Mouse (Mus musculus) heart, adult 2 months (tissue): ENCODE data around the gene March5. TPM values are rescaled to one million over a fixed set of nuclear protein-coding genes. Genes with fewer than 3 reads are reported as not detected.

Experiments
- DNase-seq, 2 experiments: peaks; one replicate each; pipeline ENCODE4 v3.0.0; 2021
- H3K27ac ChIP-seq: fragments of 200-600 bp; 2 replicates; pipeline ENCODE4 v1.8.1; 2022
- H3K27me3 ChIP-seq: fragments of 200-500 bp; 2 replicates; pipeline ENCODE4 v1.6.1; 2012; ENCODE audit warnings: mild to moderate bottlenecking, low read length, inconsistent platforms, mixed read lengths; ENCODE audit not compliant: control insufficient read depth, insufficient read depth
- H3K36me3 ChIP-seq: fragments of 200-500 bp; 2 replicates; pipeline ENCODE4 v1.6.1; 2012; ENCODE audit warnings: low read length, inconsistent platforms; ENCODE audit not compliant: control insufficient read depth, insufficient read depth
- H3K4me1 ChIP-seq: fragments of 200-500 bp; 2 replicates; pipeline ENCODE4 v1.6.1; 2011; ENCODE audit warnings: low read length; ENCODE audit not compliant: control insufficient read depth, insufficient read depth
- H3K4me3 ChIP-seq: fragments of 200-600 bp; 2 replicates; pipeline ENCODE4 v1.8.1; 2022
- H3K79me2 ChIP-seq: fragments of 200-500 bp; replicated peaks from 2 replicates; pipeline ENCODE4 v1.6.1; 2012; ENCODE audit warnings: mild to moderate bottlenecking, inconsistent platforms, low read length, moderate library complexity, mixed read lengths; ENCODE audit not compliant: control insufficient read depth, insufficient read depth
- H3K9ac ChIP-seq: fragments of 200-500 bp; 2 replicates; pipeline ENCODE4 v1.6.1; 2012; ENCODE audit warnings: low read depth, mild to moderate bottlenecking, control low read depth, inconsistent platforms, low read length, mixed read lengths
- CTCF ChIP-seq: fragments of 200-600 bp; IDR thresholded peaks from 2 replicates; pipeline ENCODE4 v1.8.1; 2022; ENCODE audit warnings: antibody characterized with exemption, mild to moderate bottlenecking, moderate library complexity
- EP300 ChIP-seq: fragments of 200-500 bp; IDR thresholded peaks from 2 replicates; pipeline ENCODE4 v1.6.1; 2011; ENCODE audit warnings: low read depth, low read length, control low read depth; ENCODE audit not compliant: insufficient read depth
- POLR2A ChIP-seq: fragments of 200-500 bp; IDR thresholded peaks from 2 replicates; pipeline ENCODE4 v1.6.1; 2011; ENCODE audit warnings: mild to moderate bottlenecking, low read depth, low read length, control low read depth; ENCODE audit not compliant: insufficient read depth
- WGBS: fragments of 180-500 bp; shearing (Covaris S2); methylation state at CpG from one replicate; pipeline ENCODE4 v1.1.7; 2018; 5-methylcytosine and 5-hydroxymethylcytosine counted together
- intact Hi-C: fragments of 180-260 bp; cut with DNase I; formaldehyde crosslinking; loops from one replicate; pipeline ENCODE4 v1.15.1; 2025
- polyA plus RNA-seq: library from polyadenylated mRNA; depleted of rRNA; stranded (reverse); fragments of >200 nt; gene quantifications from 2 replicates; pipeline ENCODE4 v1.2.3, GENCODE M21; 2012
- total RNA-seq, 2 experiments: library from RNA; stranded (reverse); gene quantifications; 2 replicates each; pipeline ENCODE4 v1.2.3; 2021

March5 gene
- total and polyA plus RNA-seq, 3 experiments = 32.6 to 84.8 (median 79.7) TPM

DNA sequence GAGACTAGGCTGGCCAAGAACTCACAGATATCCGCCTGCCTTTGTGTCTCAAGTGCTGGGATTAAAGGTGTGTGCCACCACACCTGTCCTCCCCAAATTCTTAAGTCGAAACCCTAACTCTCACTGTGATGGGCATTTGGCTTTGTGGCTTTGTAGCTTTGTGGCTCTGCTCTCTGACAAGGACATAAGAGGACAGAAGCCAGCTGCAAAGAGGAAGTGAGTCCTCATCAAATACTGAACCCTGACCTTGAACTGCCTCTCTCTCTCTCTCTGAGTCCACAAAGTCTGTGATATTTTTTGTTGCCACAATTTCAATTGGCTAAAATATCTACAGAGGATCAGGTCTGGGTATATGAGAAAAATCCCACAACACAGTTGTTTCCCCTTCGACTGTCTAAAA, 40.9 kb downstream of the March5 start:
- no peak for DNase-seq
- H3K27ac ChIP-seq = no peak overlapping the region
- intact Hi-C loops = no loop called here
- no peaks in the 10 kb centered on the region for H3K4me1 ChIP-seq
- TF ChIP-seq EP300 (no peak), POLR2A (no peak), CTCF (no peak)
- no peak overlapping the region for H3K9ac ChIP-seq
- H3K4me3 ChIP-seq = no peak overlapping the region
- H3K79me2 ChIP-seq = no peaks in the 10 kb centered on the region
- no peaks in the 10 kb centered on the region for H3K36me3 ChIP-seq
- 77% methylated on average over 3 of the region's 3 CpGs for WGBS
- no peaks in the 10 kb centered on the region for H3K27me3 ChIP-seq

DNA sequence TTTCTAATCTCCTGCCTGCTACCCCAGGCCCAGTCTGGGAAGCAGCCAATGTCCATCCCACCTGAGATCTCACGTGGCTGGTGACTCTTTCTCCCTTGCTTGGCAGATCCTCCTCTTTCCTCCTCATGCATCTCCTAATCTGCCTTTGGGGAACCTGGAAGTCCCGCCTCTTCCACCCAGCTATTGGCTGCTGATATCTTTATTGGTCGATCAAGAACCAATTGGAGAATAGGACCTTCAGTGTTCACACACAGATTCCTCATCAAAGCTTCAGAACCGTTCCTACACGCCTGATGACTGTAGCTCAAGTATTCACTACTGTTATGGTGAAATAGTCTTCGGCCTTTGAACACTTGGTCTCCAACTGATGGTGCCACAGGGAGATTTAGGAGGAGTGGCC, 44.8 kb downstream of the March5 start:
- H3K79me2 ChIP-seq = no peaks in the 10 kb centered on the region
- TF ChIP-seq POLR2A = no peak
- TF ChIP-seq CTCF = no peak
- no peak for TF ChIP-seq EP300
- no peaks in the 10 kb centered on the region for H3K27me3 ChIP-seq
- intact Hi-C loops = no loop called here
- no peaks in the 10 kb centered on the region for H3K4me1 ChIP-seq
- DNase-seq = no peak
- H3K27ac ChIP-seq = no peak overlapping the region
- H3K36me3 ChIP-seq = no peaks in the 10 kb centered on the region
- H3K9ac ChIP-seq = no peak overlapping the region
- H3K4me3 ChIP-seq = no peak overlapping the region
- 55% methylated on average over 6 of the region's 6 CpGs for whole genome bisulfite sequencing

DNA sequence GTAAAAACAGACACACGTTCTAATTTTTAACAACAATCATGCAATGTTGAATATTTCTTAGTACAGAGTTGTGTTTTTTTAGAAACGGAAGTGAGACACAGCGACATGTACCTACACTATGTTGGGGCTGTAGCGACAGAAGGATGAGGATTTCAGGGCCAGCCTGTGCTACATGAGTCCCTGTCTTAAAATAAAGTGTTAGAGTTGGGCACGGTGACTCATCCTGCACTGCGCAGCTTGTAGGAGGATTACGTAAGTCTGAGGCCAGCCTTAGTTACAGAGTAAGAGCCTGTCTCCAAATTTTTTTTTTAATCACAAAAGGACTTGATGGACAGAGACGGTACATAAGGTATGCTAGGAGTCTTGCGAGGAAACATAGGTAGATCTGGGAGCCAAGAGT, 48.0 kb downstream of the March5 start:
- no peak overlapping the region for H3K9ac ChIP-seq
- intact Hi-C loops = no loop called here
- no peaks in the 10 kb centered on the region for H3K36me3 ChIP-seq
- no peaks in the 10 kb centered on the region for H3K79me2 ChIP-seq
- H3K27ac ChIP-seq = no peak overlapping the region
- 83% methylated on average over 9 of the region's 9 CpGs for WGBS
- H3K4me3 ChIP-seq = no peak overlapping the region
- no peaks in the 10 kb centered on the region for H3K4me1 ChIP-seq
- no peaks in the 10 kb centered on the region for H3K27me3 ChIP-seq
- TF ChIP-seq POLR2A = no peak
- TF ChIP-seq CTCF = no peak
- no peak for TF ChIP-seq EP300
- no peak for DNase-seq

DNA sequence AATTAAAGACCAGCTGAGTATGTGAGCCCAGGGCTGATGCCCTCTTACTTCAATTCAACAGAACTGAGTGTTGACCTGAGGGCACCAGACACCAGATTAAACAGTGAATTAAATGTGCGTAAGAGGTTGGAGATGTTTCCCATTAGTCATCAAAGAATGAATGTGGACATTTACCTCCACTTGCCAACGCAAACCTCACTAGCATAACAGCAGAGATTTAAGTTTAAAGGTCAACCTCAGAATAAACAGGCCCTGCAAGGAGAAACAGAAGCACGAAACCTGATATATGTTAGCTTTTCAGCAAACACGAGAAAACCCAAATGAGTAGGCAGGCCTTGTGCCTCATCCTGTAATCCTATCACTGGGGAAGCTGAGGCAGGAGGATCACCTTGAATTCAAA, 55.0 kb downstream of the March5 start:
- no peaks in the 10 kb centered on the region for H3K79me2 ChIP-seq
- H3K4me1 ChIP-seq = peaks cover 1% of the 10 kb centered on the region
- H3K36me3 ChIP-seq = no peaks in the 10 kb centered on the region
- H3K9ac ChIP-seq = no peak overlapping the region
- no peaks in the 10 kb centered on the region for H3K27me3 ChIP-seq
- no peak overlapping the region for H3K27ac ChIP-seq
- no peak for DNase-seq
- TF ChIP-seq EP300 = no peak
- TF ChIP-seq POLR2A = no peak
- TF ChIP-seq CTCF = no peak
- H3K4me3 ChIP-seq = no peak overlapping the region
- 68% methylated on average over 4 of the region's 4 CpGs for WGBS
- intact Hi-C loops = no loop called here

DNA sequence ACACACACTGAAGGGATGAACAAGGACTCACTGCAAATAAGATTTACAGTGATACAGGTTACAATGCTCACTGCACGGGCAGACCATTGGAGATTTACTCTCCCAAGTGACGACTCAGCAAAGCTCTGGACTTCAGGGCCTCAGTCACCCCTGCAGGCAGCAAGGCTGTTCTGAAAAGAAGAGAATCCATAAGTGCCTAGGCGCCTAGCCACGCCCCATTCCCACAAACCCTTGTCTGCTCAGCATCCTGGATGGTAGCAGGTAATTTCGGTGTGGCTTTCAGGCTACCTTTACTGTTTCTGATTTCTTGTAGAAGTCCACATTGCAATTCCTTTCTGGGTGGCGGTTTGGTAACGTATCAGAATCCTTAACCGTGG, 56.2 kb downstream of the March5 start:
- 72% methylated on average over 8 of the region's 8 CpGs for WGBS
- TF ChIP-seq EP300 (no peak), CTCF (no peak), POLR2A (no peak)
- intact Hi-C loops = no loop called here
- peak in 1 of 2 experiments; percentile 23 for DNase-seq
- H3K79me2 ChIP-seq = no peaks in the 10 kb centered on the region
- no peak overlapping the region for H3K9ac ChIP-seq
- peaks cover 1% of the 10 kb centered on the region for H3K4me1 ChIP-seq
- no peaks in the 10 kb centered on the region for H3K36me3 ChIP-seq
- H3K4me3 ChIP-seq = no peak overlapping the region; the same call in 1 of the 2 replicates
- no peaks in the 10 kb centered on the region for H3K27me3 ChIP-seq
- no peak overlapping the region for H3K27ac ChIP-seq

DNA sequence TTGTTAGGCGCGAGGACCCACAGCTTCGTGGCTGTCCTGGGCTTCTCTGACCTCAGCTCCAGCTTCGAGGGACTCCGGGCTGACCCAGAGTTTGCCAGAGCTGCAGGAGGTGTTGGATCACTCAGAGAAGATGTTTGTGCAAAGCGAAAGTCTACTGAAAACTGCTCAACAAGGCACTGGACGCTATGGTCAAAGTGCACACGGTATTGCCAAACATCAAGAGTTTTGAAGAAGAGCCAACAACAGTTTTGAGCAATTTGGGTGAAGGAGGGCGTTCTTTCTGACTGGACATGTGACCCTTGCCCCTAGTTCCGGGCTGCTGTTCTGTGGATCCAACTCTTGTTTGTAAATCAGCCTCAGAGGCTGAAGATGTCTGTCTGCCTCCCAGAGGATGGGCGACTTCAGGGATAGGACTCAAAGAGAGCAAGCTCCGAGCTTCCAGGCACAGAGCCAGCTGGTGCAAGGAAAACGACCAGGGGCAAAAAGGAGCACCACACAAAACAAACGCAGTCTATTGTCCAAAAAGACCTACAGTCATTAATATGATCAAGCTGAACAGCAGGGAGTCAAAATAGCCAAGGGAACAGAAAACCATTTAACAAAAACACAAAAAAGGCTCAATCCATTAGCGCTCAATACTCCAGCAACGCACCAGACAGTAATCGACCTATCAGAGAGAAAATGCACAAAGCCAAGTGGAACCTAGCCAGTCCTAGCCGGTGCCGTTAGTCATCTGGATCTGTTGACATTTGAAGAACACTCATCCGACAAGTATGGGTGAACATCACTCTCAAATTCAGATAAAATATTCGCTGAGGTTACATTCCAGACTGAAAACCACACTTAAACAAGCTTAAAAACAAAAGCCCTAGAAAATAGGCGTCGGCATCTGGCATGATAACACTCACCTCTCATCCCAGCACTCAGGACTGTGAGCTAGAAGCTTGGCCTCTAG, 56.9 kb downstream of the March5 start:
- H3K79me2 ChIP-seq = no peaks in the 10 kb centered on the region
- WGBS = 42% methylated on average over 23 of the region's 23 CpGs
- intact Hi-C loops = loop anchor here (2.0 kb wide), 1 partner anchor 213 kb away; no protein-coding TSS in a partner anchor
- H3K9ac ChIP-seq = no peak overlapping the region
- H3K36me3 ChIP-seq = no peaks in the 10 kb centered on the region
- no peak overlapping the region for H3K27ac ChIP-seq
- peak; percentile 37 to 53 for DNase-seq
- H3K27me3 ChIP-seq = no peaks in the 10 kb centered on the region
- H3K4me3 ChIP-seq = peak overlapping the region; percentile 14; the same call in 1 of the 2 replicates
- no peak for TF ChIP-seq POLR2A
- no peak for TF ChIP-seq CTCF
- TF ChIP-seq EP300 = no peak
- H3K4me1 ChIP-seq = peaks cover 1% of the 10 kb centered on the region
